Mouse (Mus musculus) cortical plate, adult 2 months (tissue): ENCODE measurements around the gene Tex21.

ENCODE experiments used
- CTCF ChIP-seq: fragments of 200-500 bp; IDR thresholded peaks from 2 replicates; pipeline ENCODE4 v1.5.1; 2011; ENCODE audit warnings: mild to moderate bottlenecking, control low read depth, low read length; ENCODE audit not compliant: insufficient read depth; ENCODE audit errors: extremely low read depth
- POLR2A ChIP-seq: fragments of 200-500 bp; IDR thresholded peaks from 2 replicates; pipeline ENCODE4 v1.6.1; 2011; ENCODE audit warnings: mild to moderate bottlenecking, low read length, control low read depth; ENCODE audit not compliant: insufficient read depth; ENCODE audit errors: extremely low read depth

DNA sequence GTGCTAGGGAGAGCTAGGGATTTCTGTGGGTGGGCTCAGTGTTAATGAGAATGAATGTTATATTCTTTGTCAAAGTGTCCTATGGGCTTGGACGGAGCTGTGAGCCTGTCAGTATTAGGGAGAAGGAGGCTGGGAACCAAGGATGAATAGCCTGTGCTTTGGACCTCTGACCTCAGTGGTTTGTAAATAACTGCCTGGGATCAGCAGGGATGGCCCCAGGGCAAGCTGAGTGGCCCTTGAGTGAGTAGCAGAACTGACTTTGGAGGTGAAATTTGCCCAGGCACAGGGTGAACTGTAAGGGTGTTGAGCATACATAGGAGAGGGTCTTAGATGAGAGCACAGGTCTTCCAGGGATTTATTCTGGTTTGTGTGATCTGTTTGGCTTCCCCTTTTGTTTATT lies 17.3 kb upstream of the Tex21 start:
- TF ChIP-seq CTCF = no peak
- TF ChIP-seq POLR2A = no peak
